Mouse (Mus musculus) testis, adult 2 months (tissue): ENCODE data around the gene Fbxl4.

Source experiments
- CTCF ChIP-seq: fragments of 200-500 bp; IDR thresholded peaks from 2 replicates; pipeline ENCODE4 v1.5.1; 2012; ENCODE audit warnings: low read depth, mild to moderate bottlenecking, inconsistent platforms, low read length, moderate library complexity; ENCODE audit not compliant: control insufficient read depth, insufficient read depth, insufficient replicate concordance
- POLR2A ChIP-seq: fragments of 200-500 bp; IDR thresholded peaks from 2 replicates; pipeline ENCODE4 v1.6.1; 2012; ENCODE audit warnings: low read depth, mild to moderate bottlenecking, inconsistent platforms, low read length, moderate library complexity; ENCODE audit not compliant: control insufficient read depth

GRCm38 (mm10) chr4:22380646-22381045 is 23.3 kb downstream of the Fbxl4 start:
- TF ChIP-seq POLR2A = no peak
- no peak for TF ChIP-seq CTCF
